ENCODE assay signal across 35 mouse cellular contexts in genomic region chr8:101662874-101663273, GRCm38 (mm10).
"Had no signal": no experiment of that assay in that cellular context is flagged by ENCODE, and none has a peak within 500 bp of the region (broad histone marks: within the 10 kb centered on the region; RNA-seq: fewer than 3 reads in every experiment).

No protein-coding gene starts in this region.

- H3K9me3 ChIP-seq: heart, embryonic 12.5 days; heart, embryonic 13.5 days; heart, embryonic 15.5 days; hindbrain, embryonic 10.5 days; hindbrain, embryonic 12.5 days; hindbrain, embryonic 13.5 days; hindbrain, embryonic 15.5 days; intestine, embryonic 15.5 days; kidney, embryonic 15.5 days had no signal

- H3K27me3 ChIP-seq: heart, embryonic 12.5 days; heart, embryonic 13.5 days; heart, embryonic 15.5 days; hindbrain, embryonic 12.5 days; hindbrain, embryonic 13.5 days; hindbrain, embryonic 15.5 days; intestine, embryonic 15.5 days; kidney, embryonic 15.5 days had no signal

- DNase-seq: heart, postnatal 10 days; heart, postnatal 14 days; heart, postnatal 36 days; heart, postnatal 4 days; kidney, adult 11 months; kidney, adult 18-20 months; kidney, adult 2 months; kidney, adult 8-10 months; kidney, adult 9 months; kidney, postnatal 10 days; kidney, postnatal 14 days; kidney, postnatal 25 days; kidney, postnatal 36 days; kidney, postnatal 4 days; layer of hippocampus, adult 9-11 months; layer of hippocampus, postnatal 36 days had no signal

- H3K4me1 ChIP-seq: heart, embryonic 12.5 days; heart, embryonic 13.5 days; heart, embryonic 15.5 days; hindbrain, embryonic 10.5 days; hindbrain, embryonic 12.5 days; hindbrain, embryonic 13.5 days; hindbrain, embryonic 15.5 days; intestine, embryonic 15.5 days; kidney, embryonic 15.5 days had no signal

- ATAC-seq: hindbrain, embryonic 16.5 days; hindbrain, postnatal 0 days; inflammation-experienced regulatory T-cells, adult 6 months; intestine, embryonic 15.5 days; intestine, embryonic 16.5 days; intestine, postnatal 0 days had no signal

- H3K27ac ChIP-seq: heart, embryonic 13.5 days; heart, embryonic 15.5 days; hindbrain, embryonic 10.5 days; hindbrain, embryonic 12.5 days; hindbrain, embryonic 13.5 days; hindbrain, embryonic 14.5 days; hindbrain, embryonic 15.5 days; hindbrain, postnatal 0 days; intestine, embryonic 15.5 days; kidney, embryonic 15.5 days; kidney, postnatal 0 days; layer of hippocampus, adult 2 months; left cerebral cortex, adult 2 months had no signal

- H3K9ac ChIP-seq: heart, embryonic 12.5 days; heart, embryonic 13.5 days; heart, embryonic 15.5 days; hindbrain, embryonic 12.5 days; hindbrain, embryonic 13.5 days; hindbrain, embryonic 14.5 days; hindbrain, embryonic 15.5 days; intestine, embryonic 15.5 days; kidney, embryonic 15.5 days had no signal

- H3K4me3 ChIP-seq: heart, embryonic 12.5 days; heart, embryonic 13.5 days; heart, embryonic 15.5 days; hindbrain, embryonic 10.5 days; hindbrain, embryonic 12.5 days; hindbrain, embryonic 13.5 days; hindbrain, embryonic 15.5 days; intestine, embryonic 15.5 days; kidney, embryonic 15.5 days; layer of hippocampus, adult 2 months; left cerebral cortex, adult 2 months had no signal

- H3K4me2 ChIP-seq: heart, embryonic 11.5 days; heart, embryonic 12.5 days; heart, embryonic 13.5 days; heart, embryonic 15.5 days; hindbrain, embryonic 12.5 days; hindbrain, embryonic 13.5 days; hindbrain, embryonic 14.5 days; hindbrain, embryonic 15.5 days; intestine, embryonic 15.5 days; kidney, embryonic 15.5 days had no signal

- H3K36me3 ChIP-seq: heart, embryonic 12.5 days; heart, embryonic 13.5 days; heart, embryonic 15.5 days; hindbrain, embryonic 10.5 days; hindbrain, embryonic 12.5 days; hindbrain, embryonic 13.5 days; hindbrain, embryonic 15.5 days; intestine, embryonic 15.5 days; kidney, embryonic 15.5 days had no signal
